Mouse (Mus musculus): ENCODE results near the gene Fcrl6. TPM values are rescaled to one million over a fixed set of nuclear protein-coding genes. Genes with fewer than 3 reads are reported as not detected.

Gene Fcrl6
- total RNA-seq, 2 experiments from 2014 or later = not detected

GRCm38 (mm10) chr1:172615412-172615811 is 13.1 kb upstream of the Fcrl6 start:
- DNase-seq (ENCODE audit: low spot score in 2 of 2) = no peak

- DNase-seq (ENCODE audit: low spot score in 2 of 2) = no peak
Measured at GRCm38 (mm10) chr1:172614654-172615053, 12.3 kb upstream of the Fcrl6 start.

GRCm38 (mm10) chr1:172612745-172613144 is 10.4 kb upstream of the Fcrl6 start:
- no peak for DNase-seq (ENCODE audit: low spot score in 2 of 2)

- no peak for DNase-seq (ENCODE audit: low spot score in 2 of 2)
Measured at GRCm38 (mm10) chr1:172611304-172611703, 9.0 kb upstream of the Fcrl6 start.

- peak; percentile 29 to 36 for DNase-seq (ENCODE audit: low spot score in 2 of 2)
Measured at GRCm38 (mm10) chr1:172594495-172594894, 7.9 kb downstream of the Fcrl6 start.

- no peak for DNase-seq (ENCODE audit: low spot score in 2 of 2)
Measured at GRCm38 (mm10) chr1:172593956-172594355, 8.4 kb downstream of the Fcrl6 start.

- no peak for DNase-seq (ENCODE audit: low spot score in 2 of 2)
Measured at GRCm38 (mm10) chr1:172593321-172593720, 9.0 kb downstream of the Fcrl6 start.

GRCm38 (mm10) chr1:172590385-172590784 is 12.0 kb downstream of the Fcrl6 start, which contains the start of gene Slamf8:
Slamf8 (minus strand) TSS chr1:172590568.
- DNase-seq (ENCODE audit: low spot score in 2 of 2) = peak in 1 of 2 experiments; percentile 10

GRCm38 (mm10) chr1:172585612-172586567 is 16.5 kb downstream of the Fcrl6 start:
- no peak for DNase-seq (ENCODE audit: low spot score in 2 of 2)

- no peak for DNase-seq (ENCODE audit: low spot score in 2 of 2)
Measured at GRCm38 (mm10) chr1:172585026-172585425, 17.3 kb downstream of the Fcrl6 start.

GRCm38 (mm10) chr1:172584271-172584670 is 18.1 kb downstream of the Fcrl6 start:
- DNase-seq (ENCODE audit: low spot score in 2 of 2) = no peak

- DNase-seq (ENCODE audit: low spot score in 2 of 2) = no peak
Measured at GRCm38 (mm10) chr1:172582436-172582835, 19.9 kb downstream of the Fcrl6 start.

GRCm38 (mm10) chr1:172580116-172580515 is 22.2 kb downstream of the Fcrl6 start:
- DNase-seq (ENCODE audit: low spot score in 2 of 2) = no peak

GRCm38 (mm10) chr1:172567758-172568157 is 34.6 kb downstream of the Fcrl6 start:
- DNase-seq (ENCODE audit: low spot score in 2 of 2) = no peak

- no peak for DNase-seq (ENCODE audit: low spot score in 2 of 2)
Measured at GRCm38 (mm10) chr1:172566131-172566530, 36.2 kb downstream of the Fcrl6 start.

GRCm38 (mm10) chr1:172563465-172563828 is 38.9 kb downstream of the Fcrl6 start:
- no peak for DNase-seq (ENCODE audit: low spot score in 2 of 2)

GRCm38 (mm10) chr1:172562641-172563464 is 39.5 kb downstream of the Fcrl6 start:
- DNase-seq (ENCODE audit: low spot score in 2 of 2) = peak; percentile 39 to 58

- no peak for DNase-seq (ENCODE audit: low spot score in 2 of 2)
Measured at GRCm38 (mm10) chr1:172555638-172556037, 46.7 kb downstream of the Fcrl6 start, which contains the start of gene Vsig8. Vsig8 (plus strand) TSS chr1:172555938.

GRCm38 (mm10) chr1:172552623-172553022 is 49.7 kb downstream of the Fcrl6 start:
- no peak for DNase-seq (ENCODE audit: low spot score in 2 of 2)

- DNase-seq (ENCODE audit: low spot score in 2 of 2) = no peak
Measured at GRCm38 (mm10) chr1:172551009-172551408, 51.3 kb downstream of the Fcrl6 start.

GRCm38 (mm10) chr1:172550551-172550951 is 51.8 kb downstream of the Fcrl6 start:
- peak; percentile 28 to 48 for DNase-seq (ENCODE audit: low spot score in 2 of 2)

- DNase-seq (ENCODE audit: low spot score in 2 of 2) = no peak
Measured at GRCm38 (mm10) chr1:172549717-172550116, 52.6 kb downstream of the Fcrl6 start.
